Mouse (Mus musculus): ENCODE measurements at regions not wholly inside any gene's neighbourhood (a gene's known extent, or its start where the extent isn't known, plus 50 kb on each side); places are given as distances from the start of the nearest gene placed in this dataset.
A peak's percentile ranks its signal among the peaks of the same experiment; 100 is the strongest.

- Histone ChIP-seq H3K36me3 (replicated peaks; ENCODE audit: control insufficient read depth, insufficient read depth, low read depth, low read length) (no peaks in the 10 kb centered on the region), H3K9me3 (replicated peaks; ENCODE audit: control insufficient read depth, low read length) (no peaks in the 10 kb centered on the region), H3K4me1 (ENCODE audit: control insufficient read depth, insufficient read depth, low read length) (peaks cover 7% of the 10 kb centered on the region), H3K27me3 (ENCODE audit: control insufficient read depth, insufficient read depth, low read length) (no peaks in the 10 kb centered on the region), H3K4me3 (ENCODE audit: low read depth, low read length) (no peak overlapping the region), H3K4me2 (ENCODE audit: low read depth, low read length) (no peak overlapping the region), H3K9ac (replicated peaks; ENCODE audit: low read length) (no peak overlapping the region), H3K27ac (replicated peaks; ENCODE audit: low read depth, low read length) (0 out of 2 replicates have a peak overlapping the region, but pooled peaks have one; percentile 20)
- DNase-seq (ENCODE audit: low spot score) (no peak), ATAC-seq (replicated peaks; ENCODE audit: insufficient number of reproducible peaks, low FRiP score, low TSS enrichment, low read depth) (no peak)
- WGBS = 53% methylated on average over 10 of the region's 10 CpGs
Measured at GRCm38 (mm10) chr2:174871225-174871624, 110.8 kb downstream of the Edn3 start.

- ATAC-seq (replicated peaks; ENCODE audit: insufficient number of reproducible peaks, low FRiP score, low TSS enrichment, low read depth) (peak; percentile 53), DNase-seq (ENCODE audit: low spot score) (peak; percentile 78)
- 0 out of 2 replicates have a peak overlapping the region, but pooled peaks have one; percentile 60 for H3K27ac ChIP-seq (replicated peaks; ENCODE audit: low read depth, low read length)
- no peak overlapping the region for H3K4me2 ChIP-seq (ENCODE audit: low read depth, low read length)
- no peaks in the 10 kb centered on the region for H3K27me3 ChIP-seq (ENCODE audit: control insufficient read depth, insufficient read depth, low read length)
- H3K9me3 ChIP-seq (replicated peaks; ENCODE audit: control insufficient read depth, low read length) = no peaks in the 10 kb centered on the region
- no peaks in the 10 kb centered on the region for H3K36me3 ChIP-seq (replicated peaks; ENCODE audit: control insufficient read depth, insufficient read depth, low read depth, low read length)
- WGBS = 33% methylated on average over 3 of the region's 3 CpGs
- no peak overlapping the region for H3K9ac ChIP-seq (replicated peaks; ENCODE audit: low read length)
- peaks cover 7% of the 10 kb centered on the region for H3K4me1 ChIP-seq (ENCODE audit: control insufficient read depth, insufficient read depth, low read length)
- no peak overlapping the region for H3K4me3 ChIP-seq (ENCODE audit: low read depth, low read length)
Measured at GRCm38 (mm10) chr2:174871844-174872243, 111.4 kb downstream of the Edn3 start.

DNA sequence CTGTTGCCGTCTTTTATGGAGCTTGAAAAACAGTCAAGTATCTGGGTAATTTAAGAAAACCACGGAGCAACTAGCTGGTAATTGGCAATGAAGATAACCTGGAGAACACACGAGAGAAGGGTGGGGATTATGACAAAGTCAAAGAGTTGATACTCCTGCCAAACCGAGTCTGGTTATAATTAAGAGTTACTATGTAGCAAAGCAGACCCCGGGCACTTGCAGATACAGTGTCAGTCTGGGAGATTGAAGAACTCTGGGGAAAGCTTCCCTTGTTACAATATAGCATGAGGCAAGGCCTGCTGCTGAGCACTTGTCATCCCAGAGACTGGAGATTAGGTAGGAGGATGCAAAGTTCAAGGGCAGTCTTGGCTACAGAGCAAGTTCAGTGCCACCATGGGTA lies 116.5 kb downstream of the Edn3 start:
- Histone ChIP-seq H3K27me3 (ENCODE audit: control insufficient read depth, insufficient read depth, low read length) (no peaks in the 10 kb centered on the region), H3K9ac (replicated peaks; ENCODE audit: low read length) (no peak overlapping the region), H3K36me3 (replicated peaks; ENCODE audit: control insufficient read depth, insufficient read depth, low read depth, low read length) (no peaks in the 10 kb centered on the region), H3K4me3 (ENCODE audit: low read depth, low read length) (no peak overlapping the region), H3K4me2 (ENCODE audit: low read depth, low read length) (no peak overlapping the region), H3K9me3 (replicated peaks; ENCODE audit: control insufficient read depth, low read length) (no peaks in the 10 kb centered on the region), H3K27ac (replicated peaks; ENCODE audit: low read depth, low read length) (no peak overlapping the region), H3K4me1 (ENCODE audit: control insufficient read depth, insufficient read depth, low read length) (peaks cover 3% of the 10 kb centered on the region)
- WGBS = 27% methylated on average over 5 of the region's 5 CpGs
- no peak for DNase-seq (ENCODE audit: low spot score)
- no peak for ATAC-seq (replicated peaks; ENCODE audit: insufficient number of reproducible peaks, low FRiP score, low TSS enrichment, low read depth)

DNA sequence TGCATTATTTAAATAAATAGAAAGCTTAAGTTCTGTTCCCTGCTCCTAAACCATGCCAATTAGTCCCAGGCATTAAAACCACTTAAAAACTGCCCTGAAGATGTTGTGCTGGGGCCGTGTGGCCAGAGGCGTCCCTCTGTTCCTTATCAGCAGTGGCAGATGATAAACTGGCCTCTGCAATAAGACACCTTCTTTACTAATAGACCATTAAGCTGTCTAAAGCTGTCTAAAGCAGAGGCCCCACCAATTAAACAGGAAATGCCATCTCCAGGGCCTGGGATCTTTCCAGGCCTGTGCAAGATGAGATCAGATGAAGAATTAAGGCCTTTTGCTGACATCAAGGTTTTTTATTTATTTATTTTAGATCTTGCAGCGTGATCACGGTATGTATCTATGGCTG lies 118.6 kb downstream of the Edn3 start:
- no peak for DNase-seq (ENCODE audit: low spot score)
- Histone ChIP-seq H3K27ac (replicated peaks; ENCODE audit: low read depth, low read length) (no peak overlapping the region), H3K4me2 (ENCODE audit: low read depth, low read length) (no peak overlapping the region), H3K9ac (replicated peaks; ENCODE audit: low read length) (no peak overlapping the region), H3K4me3 (ENCODE audit: low read depth, low read length) (no peak overlapping the region), H3K9me3 (replicated peaks; ENCODE audit: control insufficient read depth, low read length) (no peaks in the 10 kb centered on the region), H3K27me3 (ENCODE audit: control insufficient read depth, insufficient read depth, low read length) (no peaks in the 10 kb centered on the region), H3K4me1 (ENCODE audit: control insufficient read depth, insufficient read depth, low read length) (no peaks in the 10 kb centered on the region; the same call in 1 of the 2 replicates), H3K36me3 (replicated peaks; ENCODE audit: control insufficient read depth, insufficient read depth, low read depth, low read length) (no peaks in the 10 kb centered on the region)
- 35% methylated on average over 4 of the region's 4 CpGs for WGBS
- no peak for ATAC-seq (replicated peaks; ENCODE audit: insufficient number of reproducible peaks, low FRiP score, low TSS enrichment, low read depth)

DNA sequence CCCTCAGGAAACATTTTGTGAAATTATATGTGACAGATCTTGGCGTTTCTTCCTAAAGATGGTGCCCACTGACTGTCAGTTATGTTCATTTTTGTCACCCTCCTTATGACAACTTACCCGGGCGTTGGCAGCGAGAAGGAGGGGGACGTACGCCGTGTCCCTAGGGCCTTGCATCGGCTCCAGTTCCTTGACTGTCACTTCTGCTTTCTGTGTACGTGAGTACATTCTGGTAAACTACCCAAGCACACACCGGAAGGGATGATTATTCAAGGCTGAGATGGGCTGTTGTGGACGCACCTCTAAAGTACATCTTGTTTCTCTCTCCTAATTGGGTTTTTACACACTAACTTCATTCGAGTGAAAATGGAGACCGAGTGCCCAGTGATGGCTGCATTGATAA lies 120.2 kb downstream of the Edn3 start:
- peaks cover 3% of the 10 kb centered on the region; the same call in 1 of the 2 replicates for H3K4me1 ChIP-seq (ENCODE audit: control insufficient read depth, insufficient read depth, low read length)
- no peak overlapping the region for H3K4me3 ChIP-seq (ENCODE audit: low read depth, low read length)
- H3K27me3 ChIP-seq (ENCODE audit: control insufficient read depth, insufficient read depth, low read length) = no peaks in the 10 kb centered on the region
- no peaks in the 10 kb centered on the region for H3K9me3 ChIP-seq (replicated peaks; ENCODE audit: control insufficient read depth, low read length)
- H3K36me3 ChIP-seq (replicated peaks; ENCODE audit: control insufficient read depth, insufficient read depth, low read depth, low read length) = no peaks in the 10 kb centered on the region
- H3K4me2 ChIP-seq (ENCODE audit: low read depth, low read length) = no peak overlapping the region
- DNase-seq (ENCODE audit: low spot score) = no peak
- no peak for ATAC-seq (replicated peaks; ENCODE audit: insufficient number of reproducible peaks, low FRiP score, low TSS enrichment, low read depth)
- no peak overlapping the region for H3K27ac ChIP-seq (replicated peaks; ENCODE audit: low read depth, low read length)
- no peak overlapping the region for H3K9ac ChIP-seq (replicated peaks; ENCODE audit: low read length)
- 88% methylated on average over 13 of the region's 13 CpGs for WGBS

GRCm38 (mm10) chr2:174884232-174885225 lies 124.1 kb downstream of the Edn3 start:
- Histone ChIP-seq H3K4me3 (ENCODE audit: low read depth, low read length) (no peak overlapping the region), H3K4me2 (ENCODE audit: low read depth, low read length) (no peak overlapping the region), H3K9me3 (replicated peaks; ENCODE audit: control insufficient read depth, low read length) (no peaks in the 10 kb centered on the region), H3K36me3 (replicated peaks; ENCODE audit: control insufficient read depth, insufficient read depth, low read depth, low read length) (no peaks in the 10 kb centered on the region), H3K27ac (replicated peaks; ENCODE audit: low read depth, low read length) (peak overlapping the region; percentile 49), H3K9ac (replicated peaks; ENCODE audit: low read length) (peak overlapping the region; percentile 19), H3K27me3 (ENCODE audit: control insufficient read depth, insufficient read depth, low read length) (no peaks in the 10 kb centered on the region), H3K4me1 (ENCODE audit: control insufficient read depth, insufficient read depth, low read length) (peaks cover 3% of the 10 kb centered on the region; the same call in 1 of the 2 replicates)
- DNase-seq (ENCODE audit: low spot score) (no peak), ATAC-seq (replicated peaks; ENCODE audit: insufficient number of reproducible peaks, low FRiP score, low TSS enrichment, low read depth) (no peak)
- WGBS = 66% methylated on average over 19 of the region's 19 CpGs

DNA sequence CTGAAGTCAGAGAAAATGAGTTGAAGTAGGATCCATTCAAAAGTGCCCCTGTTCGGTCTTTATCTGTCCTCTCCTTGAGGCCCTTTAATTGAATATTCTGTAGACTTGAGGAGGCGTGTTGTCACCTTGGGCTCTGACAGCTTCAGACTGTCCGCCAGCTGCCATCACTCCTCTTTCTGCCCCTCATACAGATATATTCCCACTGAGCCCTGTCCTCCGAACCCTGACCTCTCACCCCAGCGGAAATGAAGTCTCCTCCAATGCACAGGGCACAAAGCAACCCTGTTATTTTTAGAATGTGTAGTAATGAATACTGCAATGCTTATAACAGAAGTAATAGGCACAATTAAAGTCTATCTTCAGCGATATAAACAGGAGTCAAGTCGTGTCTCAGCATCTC lies 117.4 kb upstream of the Gm14444 start:
- no peak; the same call in 1 of the 2 replicates for ATAC-seq (replicated peaks; ENCODE audit: insufficient number of reproducible peaks, low FRiP score, low TSS enrichment, low read depth)

DNA sequence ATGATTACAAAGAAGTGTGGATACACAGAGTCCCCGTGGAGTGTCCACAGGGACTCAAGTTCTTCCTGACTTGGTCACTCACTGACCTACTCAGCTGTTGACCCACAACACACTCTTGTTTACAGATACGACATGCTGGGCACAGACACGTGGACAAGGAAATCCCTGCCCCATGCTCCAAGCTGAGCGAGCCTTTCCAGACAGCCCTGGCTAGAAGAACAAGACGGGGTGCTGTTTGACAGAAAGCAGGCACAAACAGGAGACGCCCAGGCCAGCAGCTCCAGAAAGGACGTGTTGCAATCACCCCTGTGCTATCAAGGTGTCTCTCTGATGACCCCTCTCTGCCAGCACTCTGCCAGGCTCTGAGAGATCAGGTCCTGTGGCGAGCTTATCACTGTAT lies 112.6 kb upstream of the Gm14444 start:
- H3K4me3 ChIP-seq (ENCODE audit: low read depth, low read length) = no peak overlapping the region
- no peak overlapping the region for H3K4me2 ChIP-seq (ENCODE audit: low read depth, low read length)
- ATAC-seq (replicated peaks; ENCODE audit: insufficient number of reproducible peaks, low FRiP score, low TSS enrichment, low read depth) (no peak), DNase-seq (ENCODE audit: low spot score) (no peak)
- H3K9me3 ChIP-seq (replicated peaks; ENCODE audit: control insufficient read depth, low read length) = no peaks in the 10 kb centered on the region
- no peak overlapping the region for H3K9ac ChIP-seq (replicated peaks; ENCODE audit: low read length)
- no peaks in the 10 kb centered on the region for H3K36me3 ChIP-seq (replicated peaks; ENCODE audit: control insufficient read depth, insufficient read depth, low read depth, low read length)
- H3K27ac ChIP-seq (replicated peaks; ENCODE audit: low read depth, low read length) = no peak overlapping the region
- H3K4me1 ChIP-seq (ENCODE audit: control insufficient read depth, insufficient read depth, low read length) = no peaks in the 10 kb centered on the region
- no peaks in the 10 kb centered on the region for H3K27me3 ChIP-seq (ENCODE audit: control insufficient read depth, insufficient read depth, low read length)
- WGBS = 55% methylated on average over 8 of the region's 8 CpGs

More for the DNA sequence above, 117.4 kb upstream of the Gm14444 start:
- Histone ChIP-seq H3K4me1 (ENCODE audit: control insufficient read depth, insufficient read depth, low read length) (no peaks in the 10 kb centered on the region), H3K4me2 (ENCODE audit: low read depth, low read length) (no peak overlapping the region), H3K27me3 (ENCODE audit: control insufficient read depth, insufficient read depth, low read length) (no peaks in the 10 kb centered on the region), H3K27ac (replicated peaks; ENCODE audit: low read depth, low read length) (no peak overlapping the region), H3K36me3 (replicated peaks; ENCODE audit: control insufficient read depth, insufficient read depth, low read depth, low read length) (no peaks in the 10 kb centered on the region), H3K4me3 (ENCODE audit: low read depth, low read length) (no peak overlapping the region), H3K9ac (replicated peaks; ENCODE audit: low read length) (no peak overlapping the region), H3K9me3 (replicated peaks; ENCODE audit: control insufficient read depth, low read length) (no peaks in the 10 kb centered on the region)
- no peak for DNase-seq (ENCODE audit: low spot score)
- 40% methylated on average over 7 of the region's 7 CpGs for WGBS
